Mouse (Mus musculus): ENCODE measurements at regions not wholly inside any gene's neighbourhood (a gene's known extent, or its start where the extent isn't known, plus 50 kb on each side); places are given as distances from the start of the nearest gene placed in this dataset.
"Not testable (repeated sequence)": the region's sequence is repeated elsewhere in the genome, so short reads cannot be mapped to it uniquely, and the experiment has no call there.

DNA sequence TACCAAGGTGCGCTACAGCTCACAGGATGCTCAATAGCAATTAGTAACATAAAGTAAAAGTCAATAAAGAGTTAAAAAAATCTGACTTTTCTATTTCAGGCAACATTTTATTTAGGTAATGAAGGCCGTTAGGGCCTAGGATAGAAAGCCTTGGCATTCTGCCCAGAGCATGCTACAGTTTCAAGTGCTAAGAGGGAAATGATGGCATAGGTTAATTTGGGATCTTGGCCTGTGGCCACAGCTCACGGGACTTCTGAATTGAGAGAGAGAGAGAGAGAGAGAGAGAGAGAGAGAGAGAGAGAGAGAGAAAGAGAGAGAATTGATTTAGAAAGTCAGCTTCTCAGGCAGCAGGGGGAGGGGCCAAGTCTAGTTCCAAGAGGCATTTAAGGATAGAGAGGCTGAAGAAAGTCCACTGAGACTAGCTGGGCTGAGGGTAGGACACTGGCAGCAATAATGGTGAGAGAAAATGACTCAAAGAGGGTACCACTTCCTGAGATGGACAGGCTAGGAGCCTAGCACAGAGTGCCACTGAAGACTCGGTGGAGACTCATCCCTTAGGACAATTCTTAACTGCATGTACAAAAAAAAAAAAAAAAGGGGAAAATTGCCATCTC lies 52.6 kb upstream of the Klf14 start:
- DNase-seq (ENCODE audit: low spot score in 2 of 2) = peak; percentile 59 to 84

DNA sequence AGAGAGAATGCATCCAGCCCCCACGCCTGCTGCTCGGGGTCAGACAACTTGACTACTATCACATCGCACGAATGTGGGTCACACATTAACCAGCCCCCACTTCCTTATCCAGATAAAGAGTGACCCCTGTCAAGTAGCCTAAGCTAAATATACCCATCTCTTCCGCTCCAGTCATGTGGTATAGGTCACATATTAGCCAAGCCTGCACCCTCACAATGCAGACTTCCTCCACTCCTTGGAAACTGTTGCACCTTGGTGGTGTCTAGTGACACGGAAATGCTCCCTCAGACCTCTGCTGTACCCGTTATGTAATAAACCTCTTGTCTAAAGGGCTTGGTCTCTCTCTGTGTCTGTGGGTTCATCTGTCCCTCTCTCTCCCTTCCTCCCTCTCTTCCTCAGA lies 57.7 kb upstream of the Klf14 start:
- no peak for DNase-seq (ENCODE audit: low spot score in 2 of 2)

DNA sequence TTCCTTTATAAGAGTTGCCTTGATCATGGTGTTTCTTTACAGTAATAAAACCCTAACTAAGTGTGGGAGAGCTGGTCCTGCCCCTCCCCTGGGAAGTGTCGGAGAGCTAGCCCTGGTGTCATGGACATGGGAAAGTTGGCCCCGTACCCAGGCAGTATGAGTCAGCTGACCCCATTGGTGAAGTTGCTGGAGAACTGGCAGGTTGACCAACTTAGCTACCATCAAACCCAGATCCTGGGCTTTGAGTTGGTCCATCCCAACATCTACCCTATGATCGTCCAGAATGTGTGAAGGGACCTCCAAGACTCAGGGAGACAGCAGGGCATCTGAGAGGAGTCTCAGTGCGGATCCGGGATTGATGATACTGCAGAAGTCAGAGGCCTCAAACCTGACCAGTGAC lies 62.9 kb upstream of the Klf14 start:
- no peak for DNase-seq (ENCODE audit: low spot score in 2 of 2)

DNA sequence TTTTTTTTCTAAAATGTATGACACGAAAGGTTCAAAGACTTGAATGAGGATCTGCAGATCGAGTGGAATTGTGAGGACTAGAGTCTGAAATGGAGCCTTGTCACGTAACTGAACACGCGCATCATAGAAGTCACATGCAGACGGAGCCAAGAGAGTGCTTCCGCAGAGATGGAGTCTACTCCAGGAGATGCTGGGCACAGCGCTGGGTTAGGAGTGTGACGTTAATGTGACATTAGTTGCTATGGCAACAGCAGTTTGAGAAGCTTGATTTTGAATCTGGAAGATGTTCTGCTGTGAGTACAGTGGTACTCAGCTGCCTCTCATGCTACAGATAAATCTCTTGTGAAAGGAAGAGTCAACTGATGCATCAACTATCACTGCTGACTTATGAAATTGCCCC lies 70.9 kb upstream of the Klf14 start:
- DNase-seq (ENCODE audit: low spot score in 2 of 2) = no peak

DNA sequence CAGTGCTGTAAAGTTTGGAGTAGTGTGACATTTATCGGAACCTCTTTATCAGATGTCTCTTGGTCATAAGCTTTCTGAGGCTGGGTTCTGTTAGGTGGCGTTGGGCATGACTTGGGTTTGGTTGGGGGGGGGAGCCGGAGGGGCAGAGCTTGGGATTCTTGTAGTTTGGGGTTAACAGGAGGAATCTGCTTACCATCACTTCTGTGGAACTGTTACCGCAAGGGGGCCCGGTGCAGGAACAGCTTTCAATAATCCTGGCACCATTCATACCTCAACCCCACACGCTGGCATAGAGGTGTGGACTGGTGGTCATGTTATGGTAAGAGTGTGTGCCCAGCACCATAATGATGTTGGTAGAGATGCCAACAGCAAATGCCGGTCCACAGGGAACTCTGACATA lies 72.1 kb upstream of the Klf14 start:
- DNase-seq (ENCODE audit: low spot score in 2 of 2) = no peak

DNA sequence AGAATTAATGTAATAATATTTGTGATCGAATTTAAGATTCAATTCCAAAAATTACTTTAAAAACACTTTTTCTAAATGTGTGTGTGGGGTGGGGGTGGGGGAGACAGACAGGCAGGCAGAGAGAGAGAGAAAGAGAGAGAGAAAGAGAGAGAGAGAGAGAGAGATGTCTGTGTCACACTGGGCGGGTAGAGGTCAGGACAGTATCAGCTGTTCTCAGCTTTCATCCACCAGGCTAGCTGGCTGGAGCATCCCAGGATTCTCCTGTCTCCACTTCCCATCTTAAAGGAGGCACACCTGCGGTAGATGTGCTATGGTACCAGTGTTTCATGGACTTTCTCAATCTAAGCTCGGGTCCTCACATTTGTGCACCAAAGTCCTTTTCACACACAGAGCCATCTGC lies 73.3 kb upstream of the Klf14 start:
- DNase-seq (ENCODE audit: low spot score in 2 of 2) = no peak

DNA sequence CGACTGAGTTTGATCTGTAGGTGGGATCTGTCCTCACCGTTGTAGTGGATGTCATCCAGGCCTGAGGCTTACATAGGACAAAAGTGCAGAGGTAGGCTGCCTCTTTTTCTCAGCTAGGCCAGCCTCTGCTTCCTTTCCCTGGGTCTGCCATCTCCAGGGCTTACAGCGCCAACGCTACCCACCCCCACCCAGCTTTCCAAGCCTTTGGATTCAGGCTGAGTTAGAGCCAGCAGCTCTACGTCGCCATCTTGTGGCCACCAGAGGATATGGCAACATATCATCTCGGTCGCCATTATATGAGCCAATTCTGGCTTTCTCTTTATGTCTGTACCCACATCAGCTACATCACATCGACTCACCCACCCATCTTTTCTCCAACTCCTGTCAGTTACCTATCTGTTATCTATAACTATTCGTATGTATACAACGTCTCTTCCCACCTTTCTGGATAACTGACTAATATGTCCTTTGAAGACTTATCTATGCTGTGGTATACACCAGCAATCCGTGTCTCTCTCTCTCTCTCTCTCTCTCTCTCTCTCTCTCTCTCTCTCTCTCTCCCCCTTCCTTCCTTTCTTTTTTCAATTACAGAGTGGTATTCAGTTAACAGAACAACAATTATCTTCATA lies 74.2 kb upstream of the Klf14 start:
- peak; percentile 11 to 15 for DNase-seq (ENCODE audit: low spot score in 2 of 2)

DNA sequence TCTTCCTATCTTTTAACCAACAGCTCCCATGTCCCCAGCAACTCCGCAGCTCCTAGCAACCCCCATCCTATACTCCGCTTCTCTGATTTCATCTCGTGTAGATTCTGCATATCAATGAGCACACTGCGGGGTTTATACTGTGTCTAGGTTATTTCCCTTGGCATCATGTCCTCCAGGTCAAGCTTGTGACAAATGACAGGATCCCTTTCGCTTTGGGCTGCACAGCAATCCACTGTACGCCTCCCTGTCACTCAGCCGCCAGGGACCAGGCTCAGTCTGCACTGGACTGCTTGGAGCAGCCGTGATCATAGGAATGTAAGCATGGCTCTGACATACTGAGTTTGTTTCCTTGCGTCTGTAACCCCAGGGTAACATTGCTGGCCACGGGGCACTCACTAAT lies 75.9 kb upstream of the Klf14 start:
- no peak for DNase-seq (ENCODE audit: low spot score in 2 of 2)

DNA sequence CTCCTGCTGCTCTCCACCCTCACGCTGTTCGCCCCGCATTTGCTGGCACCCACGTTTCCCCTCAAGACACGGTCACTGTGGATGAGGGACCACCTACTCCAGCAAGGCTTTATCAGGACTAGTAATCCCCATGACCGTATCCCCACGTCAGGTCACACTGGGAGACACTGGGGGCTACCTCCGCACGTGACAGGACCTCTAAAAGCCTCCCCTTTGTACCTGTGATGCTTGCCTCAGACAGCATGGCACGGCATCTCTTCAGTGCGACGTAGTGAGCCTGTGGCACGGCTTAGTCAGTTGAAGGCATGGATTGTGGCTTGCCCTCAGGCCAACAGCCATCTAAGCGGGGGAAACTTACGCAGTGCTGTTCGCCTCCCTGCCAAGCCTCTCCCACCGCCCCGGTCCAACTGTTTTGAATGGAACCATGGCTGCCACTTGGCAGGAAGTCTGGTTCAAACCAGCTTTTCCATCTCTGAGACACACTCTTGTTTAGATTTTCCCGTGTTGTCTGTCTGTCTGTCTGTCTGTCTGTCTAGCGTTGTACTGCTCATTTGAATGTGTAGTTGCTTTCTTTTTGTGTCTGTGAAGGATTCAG lies 79.0 kb upstream of the Klf14 start:
- DNase-seq (ENCODE audit: low spot score in 2 of 2) = no peak

DNA sequence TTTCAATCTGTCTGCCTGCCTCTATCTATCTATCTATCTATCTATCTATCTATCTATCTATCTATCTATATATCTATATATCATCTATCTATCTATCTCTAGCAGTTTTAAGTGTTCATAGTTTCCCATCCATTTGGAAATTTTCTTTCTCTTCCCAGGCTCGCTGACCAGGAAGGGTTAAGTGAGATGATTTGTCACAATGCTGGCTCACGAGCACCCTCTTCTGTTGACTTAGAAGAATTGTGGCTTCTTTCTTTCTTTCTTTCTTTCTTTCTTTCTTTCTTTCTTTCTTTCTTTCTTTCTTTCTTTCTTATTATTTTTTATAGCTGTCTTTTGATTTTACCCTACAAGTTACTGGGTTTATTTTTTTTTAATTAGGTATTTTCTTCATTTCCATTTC lies 79.6 kb upstream of the Klf14 start:
- DNase-seq (ENCODE audit: low spot score in 2 of 2) = not testable (repeated sequence)

DNA sequence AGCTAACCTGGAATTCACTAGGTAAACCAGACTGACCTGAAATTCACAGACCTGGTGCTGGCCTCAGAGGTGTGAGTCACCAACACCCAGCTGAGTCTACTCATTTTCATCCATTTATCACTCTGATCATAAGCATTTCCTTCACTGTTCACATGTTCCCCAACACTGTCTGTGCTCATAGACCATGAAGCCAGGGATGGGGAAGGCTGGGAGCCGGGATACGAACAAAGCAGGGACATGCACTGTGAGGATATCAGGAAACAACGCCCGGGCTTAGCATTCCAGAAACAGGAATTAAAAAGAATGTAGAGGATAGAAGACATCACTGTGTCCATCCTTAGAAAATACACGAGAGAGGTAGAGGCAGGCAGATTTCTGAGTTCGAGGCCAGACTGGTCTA lies 80.6 kb upstream of the Klf14 start:
- DNase-seq (ENCODE audit: low spot score in 2 of 2) = no peak

DNA sequence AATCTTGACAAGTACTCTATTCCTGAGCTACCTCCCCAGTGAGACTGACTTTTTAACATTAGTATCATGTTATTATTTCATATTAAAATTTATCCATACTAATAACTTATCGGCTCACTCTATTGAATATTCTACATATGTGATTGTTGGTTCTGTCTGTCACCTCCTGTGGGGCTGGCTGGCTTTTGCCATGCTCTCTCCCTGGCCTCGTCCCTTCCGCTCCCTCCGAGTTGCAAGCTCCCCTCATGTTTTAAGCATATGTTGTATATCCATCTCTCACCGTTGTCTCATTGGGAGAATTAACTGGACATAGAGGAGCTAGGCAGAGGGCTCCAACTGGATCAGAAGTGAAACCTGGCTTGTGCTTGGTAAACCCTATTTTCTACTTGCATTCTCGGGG lies 81.9 kb upstream of the Klf14 start:
- DNase-seq (ENCODE audit: low spot score in 2 of 2) = no peak

DNA sequence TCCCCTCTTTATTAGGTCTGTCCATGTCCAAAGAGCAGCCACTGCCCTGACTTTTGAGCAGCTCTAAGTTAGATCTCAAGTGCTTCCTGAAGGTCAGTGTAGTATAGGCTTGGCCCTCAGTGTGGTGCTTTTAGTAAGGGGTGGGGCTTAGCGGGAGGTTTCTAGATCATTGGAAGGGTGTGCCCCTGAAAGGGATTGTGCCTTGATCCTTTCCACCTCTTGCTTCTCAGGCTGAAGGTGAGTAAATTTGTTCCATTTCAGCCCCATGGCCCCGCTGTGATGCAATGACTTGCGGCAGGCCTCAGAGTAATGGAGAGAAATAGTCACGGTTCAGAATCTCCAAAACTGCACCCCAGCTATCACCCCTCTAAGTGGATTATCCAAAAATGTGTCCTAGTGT lies 84.5 kb upstream of the Klf14 start:
- DNase-seq (ENCODE audit: low spot score in 2 of 2) = no peak

DNA sequence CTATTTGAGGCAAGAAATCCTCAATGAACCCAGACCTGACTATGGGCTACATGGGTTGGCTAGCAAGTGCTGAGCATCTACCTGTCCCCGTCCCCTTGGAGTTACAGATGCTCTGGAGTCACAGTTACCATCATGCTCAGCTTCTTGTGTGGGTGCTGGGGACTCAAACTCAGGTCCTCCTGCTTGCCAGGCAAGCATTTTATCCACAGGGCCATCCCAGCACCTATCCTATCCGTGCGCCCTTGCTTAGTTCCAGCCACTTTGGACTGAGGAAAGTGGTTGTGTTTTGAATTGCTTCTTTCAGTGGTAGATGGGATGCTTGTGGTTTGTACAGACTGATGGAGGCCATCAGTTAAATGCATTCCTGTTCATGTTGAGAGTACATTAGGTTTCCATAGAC lies 85.0 kb upstream of the Klf14 start:
- DNase-seq (ENCODE audit: low spot score in 2 of 2) = no peak

DNA sequence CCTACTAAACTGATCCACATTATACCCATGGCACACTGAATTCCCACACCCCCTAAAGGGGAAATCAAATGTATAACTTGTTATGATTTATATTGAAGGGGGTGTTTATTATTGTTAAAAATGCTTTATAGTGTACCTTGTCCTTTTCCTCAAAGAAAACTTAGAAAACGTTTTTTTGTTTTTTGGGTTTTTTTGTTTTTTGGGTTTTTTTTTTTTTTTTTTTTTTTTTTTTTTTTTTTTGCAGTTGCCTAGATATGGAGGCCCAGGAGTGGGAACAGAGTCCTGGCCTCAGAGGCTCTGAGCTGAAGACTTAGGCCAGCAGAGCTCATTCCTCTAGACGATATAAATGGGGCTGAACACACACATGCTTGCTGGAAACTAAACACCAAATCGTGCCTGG lies 87.3 kb upstream of the Klf14 start:
- no peak for DNase-seq (ENCODE audit: low spot score in 2 of 2)

DNA sequence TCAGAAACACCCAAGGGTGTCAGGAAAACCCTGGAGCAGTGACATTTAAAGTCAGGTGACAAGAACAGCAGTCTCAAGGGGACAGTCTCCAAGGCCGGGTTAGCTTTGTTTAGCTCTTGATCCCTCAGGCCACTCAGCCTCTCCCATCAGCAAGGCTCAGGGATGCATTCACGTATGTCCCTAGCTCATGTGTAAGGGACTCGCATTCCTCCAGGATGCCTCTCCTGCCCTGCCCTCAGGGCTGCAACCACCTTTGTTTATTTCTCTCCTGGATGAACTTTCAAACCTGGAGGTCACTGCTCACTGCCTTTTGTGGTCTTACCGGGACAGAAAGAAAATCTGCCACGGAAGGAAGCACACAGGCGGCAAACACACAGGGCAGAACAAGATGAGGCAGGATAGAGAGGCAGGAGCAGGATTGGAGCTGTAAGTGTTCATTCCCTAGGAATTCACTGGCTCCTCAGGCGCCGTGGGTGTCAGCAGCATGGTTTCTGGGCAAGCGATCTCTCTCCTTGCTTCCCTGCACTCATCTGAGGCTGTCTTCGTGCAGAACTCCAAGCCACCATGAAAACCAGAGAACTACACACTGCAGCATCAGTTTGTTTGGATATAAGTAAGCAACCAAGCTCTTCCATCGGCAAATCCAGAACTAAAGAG lies 90.2 kb upstream of the Klf14 start:
- DNase-seq (ENCODE audit: low spot score in 2 of 2) = no peak

DNA sequence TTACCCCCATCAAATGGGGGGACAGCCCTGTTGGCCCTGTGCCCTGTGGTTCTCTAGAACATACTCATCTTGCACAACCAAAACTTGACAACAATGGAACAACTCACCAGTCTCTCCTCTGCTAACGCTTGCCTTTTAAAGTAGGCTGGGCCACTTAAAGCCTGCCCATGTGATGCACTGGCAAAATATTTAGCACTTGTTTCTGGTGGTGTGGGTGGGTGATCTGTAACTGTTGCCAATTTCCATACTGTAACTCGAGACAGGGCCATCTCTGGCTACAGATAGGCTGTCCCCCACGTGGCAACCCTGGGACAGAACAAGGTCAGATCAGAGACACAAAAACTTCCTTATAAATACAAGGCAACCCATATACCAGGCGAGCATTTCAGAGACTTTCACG lies 92.0 kb upstream of the Klf14 start:
- DNase-seq (ENCODE audit: low spot score in 2 of 2) = no peak

DNA sequence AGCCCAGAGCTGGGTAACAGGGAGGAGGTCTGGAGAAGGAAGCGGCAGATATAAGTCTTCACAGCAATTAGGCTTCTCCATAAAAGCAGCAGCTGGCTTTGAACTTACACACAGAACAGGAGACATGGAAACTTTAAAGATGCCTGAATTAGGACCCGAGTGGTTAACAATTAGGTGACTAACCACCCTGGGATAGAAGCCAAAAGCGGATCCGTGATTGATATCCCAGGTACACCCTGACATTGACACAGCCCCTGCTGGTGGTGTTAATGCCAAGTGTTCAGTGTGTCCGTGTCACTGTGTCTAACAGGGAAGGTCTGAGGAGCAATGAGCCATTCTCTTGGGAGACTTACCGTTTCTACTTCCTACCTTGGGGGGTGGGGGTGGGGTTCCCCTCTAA lies 92.9 kb upstream of the Klf14 start:
- DNase-seq (ENCODE audit: low spot score in 2 of 2) = no peak

DNA sequence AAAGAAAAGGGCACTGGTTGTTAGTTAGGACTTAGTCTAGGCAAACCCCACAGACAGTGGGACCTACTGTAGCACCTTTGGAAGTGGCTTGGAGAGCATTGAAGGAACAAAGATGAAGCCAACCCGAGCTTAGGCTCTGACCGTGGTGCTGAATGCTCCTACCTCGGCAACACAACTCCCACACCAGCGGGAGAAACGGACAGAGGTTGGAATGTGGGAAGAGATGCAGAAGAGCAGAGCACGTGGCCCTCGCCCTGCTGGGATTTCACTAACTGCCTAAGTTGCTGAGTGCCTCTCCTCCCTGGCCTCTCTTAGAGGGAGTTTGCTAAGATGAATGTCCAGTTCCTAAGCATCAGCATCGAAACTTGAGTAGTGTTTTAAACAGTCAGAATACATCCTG lies 94.1 kb upstream of the Klf14 start:
- no peak for DNase-seq (ENCODE audit: low spot score in 2 of 2)

DNA sequence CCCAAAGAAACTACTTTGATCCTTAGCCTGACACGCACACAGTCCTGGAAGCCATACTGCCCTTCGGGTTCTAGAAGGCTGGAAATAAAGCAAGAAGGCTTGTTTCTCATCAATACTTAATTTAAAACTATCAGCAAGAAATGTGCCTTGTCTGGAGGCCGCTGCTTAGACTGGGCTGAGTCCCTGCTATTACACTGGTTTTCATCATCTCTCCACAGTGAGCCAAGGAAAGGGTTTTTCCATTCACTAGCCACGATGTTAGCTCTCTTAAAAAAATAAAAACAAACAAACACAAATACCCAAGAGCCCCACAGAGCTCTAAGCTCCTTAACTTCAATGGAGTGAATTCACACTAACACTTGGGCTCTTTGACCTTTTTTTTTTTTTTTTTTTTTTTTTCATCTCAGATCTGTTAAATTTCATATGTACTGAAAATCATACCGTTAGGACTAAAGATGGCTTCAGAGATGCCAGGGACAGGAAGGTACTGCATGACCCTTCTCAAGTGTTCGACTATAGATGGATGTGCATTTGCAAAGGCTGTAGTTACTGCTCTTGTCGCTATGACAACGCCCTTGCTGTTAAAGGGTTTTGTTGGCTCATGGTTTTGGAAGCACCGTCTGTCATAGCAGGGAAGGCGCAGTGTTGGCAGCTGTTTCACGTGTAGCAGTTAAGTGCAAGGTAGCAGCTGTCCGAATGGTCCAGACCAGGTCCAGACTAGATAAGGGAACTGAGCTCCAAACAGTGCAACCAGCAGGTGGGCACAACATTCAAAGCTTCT lies 98.1 kb upstream of the Klf14 start:
- DNase-seq (ENCODE audit: low spot score in 2 of 2) = no peak

DNA sequence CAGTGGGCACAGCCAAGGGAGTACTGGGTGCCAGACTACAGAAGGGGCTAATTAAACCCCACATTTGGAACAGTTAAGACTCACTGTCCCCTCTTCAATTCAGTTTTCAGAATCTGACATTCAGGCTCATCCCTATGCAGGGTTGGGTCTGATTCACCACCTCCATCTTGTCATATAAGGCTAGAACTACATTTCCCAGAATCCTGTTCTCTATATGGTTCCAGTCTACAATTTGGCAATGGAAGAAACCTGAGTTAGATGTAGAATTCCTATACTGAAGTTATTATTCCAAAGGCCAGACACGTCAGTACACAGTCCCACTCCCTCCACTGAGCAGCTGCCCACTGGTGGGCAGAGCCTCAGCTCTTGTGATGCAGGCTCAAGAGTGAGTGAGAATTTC lies 99.4 kb upstream of the Klf14 start:
- DNase-seq (ENCODE audit: low spot score in 2 of 2) = no peak

DNA sequence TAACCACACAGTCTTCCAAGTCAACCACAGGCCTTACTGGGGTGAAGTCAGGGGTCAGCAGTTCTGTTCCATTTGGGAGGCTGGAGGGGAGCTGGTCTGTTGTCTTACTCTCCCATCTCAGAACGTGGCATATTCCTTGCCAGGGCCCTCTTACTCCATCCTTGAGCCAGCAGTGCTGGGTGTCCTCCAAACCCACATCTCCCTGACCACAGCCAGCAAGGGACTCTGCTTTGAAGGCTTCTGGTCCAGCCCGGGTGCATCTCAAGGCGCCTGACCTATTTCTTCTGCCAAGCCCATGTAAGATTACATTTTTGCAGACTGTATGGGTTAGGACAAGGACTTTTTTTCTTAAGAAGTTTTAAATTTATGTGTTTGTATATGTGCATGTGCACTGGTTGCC lies 100.1 kb upstream of the Klf14 start:
- DNase-seq (ENCODE audit: low spot score in 2 of 2) = no peak

DNA sequence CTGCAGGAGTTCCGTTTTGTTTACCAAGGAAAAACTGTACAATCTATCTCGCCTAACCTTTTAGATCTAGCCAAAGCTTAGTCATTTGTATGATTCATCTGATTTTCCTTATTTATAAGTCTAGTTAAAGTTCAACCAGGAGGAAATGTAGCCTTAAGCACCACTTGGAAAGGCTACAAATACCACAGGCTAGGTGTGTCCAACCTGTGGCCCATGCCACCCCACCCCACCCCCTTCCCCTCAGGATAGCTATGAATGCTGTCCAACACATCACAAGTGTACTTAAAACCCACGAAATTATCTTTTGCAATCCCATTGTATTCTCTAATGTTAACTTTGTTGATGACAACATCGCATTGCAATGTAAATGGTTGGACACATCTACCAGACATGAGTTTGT lies 102.9 kb upstream of the Klf14 start:
- DNase-seq (ENCODE audit: low spot score in 2 of 2) = no peak
